Mouse (Mus musculus): ENCODE measurements around the gene Tmem237.

Tmem237 gene

GRCm38 (mm10) chr1:59119720-59120457, at the start of gene Tmem237:
Gene Tmem237, minus strand, starts transcription at chr1:59120408.
- peak; percentile 88 to 90 for DNase-seq

- DNase-seq, result no peak
Measured at GRCm38 (mm10) chr1:59169586-59169985, 49.4 kb upstream of the Tmem237 start.

- no peak for DNase-seq
Measured at GRCm38 (mm10) chr1:59168556-59168955, 48.3 kb upstream of the Tmem237 start.

- DNase-seq, result no peak
Measured at GRCm38 (mm10) chr1:59167654-59168425, 47.6 kb upstream of the Tmem237 start.

GRCm38 (mm10) chr1:59166232-59166905, 46.2 kb upstream of the Tmem237 start:
- DNase-seq, result no peak

GRCm38 (mm10) chr1:59163918-59164317, 43.7 kb upstream of the Tmem237 start:
- DNase-seq, result no peak

- DNase-seq, result no peak
Measured at GRCm38 (mm10) chr1:59163030-59163461, 42.8 kb upstream of the Tmem237 start, which contains the start of gene Mpp4. Gene Mpp4, minus strand, starts transcription at chr1:59163389.

- DNase-seq, result no peak
Measured at GRCm38 (mm10) chr1:59162309-59163024, 42.3 kb upstream of the Tmem237 start.

- no peak for DNase-seq
Measured at GRCm38 (mm10) chr1:59161396-59161795, 41.2 kb upstream of the Tmem237 start.

- DNase-seq, result no peak
Measured at GRCm38 (mm10) chr1:59160871-59161270, 40.7 kb upstream of the Tmem237 start.

GRCm38 (mm10) chr1:59159136-59159535, 38.9 kb upstream of the Tmem237 start:
- DNase-seq, result no peak

- DNase-seq, result no peak
Measured at GRCm38 (mm10) chr1:59158498-59158897, 38.3 kb upstream of the Tmem237 start.

- DNase-seq, result no peak
Measured at GRCm38 (mm10) chr1:59157846-59158245, 37.6 kb upstream of the Tmem237 start.

- DNase-seq, result no peak
Measured at GRCm38 (mm10) chr1:59152346-59152745, 32.1 kb upstream of the Tmem237 start.

- DNase-seq, result no peak
Measured at GRCm38 (mm10) chr1:59150542-59150941, 30.3 kb upstream of the Tmem237 start.

GRCm38 (mm10) chr1:59144543-59144942, 24.3 kb upstream of the Tmem237 start:
- peak; percentile 57 to 58 for DNase-seq

GRCm38 (mm10) chr1:59142809-59143208, 22.6 kb upstream of the Tmem237 start:
- DNase-seq, result peak; percentile 86 to 89

- DNase-seq, result no peak
Measured at GRCm38 (mm10) chr1:59134419-59134818, 14.2 kb upstream of the Tmem237 start.

- no peak for DNase-seq
Measured at GRCm38 (mm10) chr1:59128879-59129278, 8.7 kb upstream of the Tmem237 start.

- DNase-seq, result no peak
Measured at GRCm38 (mm10) chr1:59125558-59125957, 5.3 kb upstream of the Tmem237 start.

- DNase-seq, result no peak
Measured at GRCm38 (mm10) chr1:59110524-59110923, 9.7 kb downstream of the Tmem237 start.

GRCm38 (mm10) chr1:59102071-59102470, 18.1 kb downstream of the Tmem237 start:
- no peak for DNase-seq

GRCm38 (mm10) chr1:59101020-59101419, 19.2 kb downstream of the Tmem237 start:
- no peak for DNase-seq

All from B cell, adult 2 months (primary cell).